Mouse (Mus musculus) adipocyte (in vitro differentiated cells): Measurements from ENCODE around the gene 6330409D20Rik.

ENCODE experiments used
- DNase-seq: peaks from one replicate; pipeline ENCODE4 v3.0.0-alpha.2; 2016; ENCODE audit warnings: low spot score

The 6330409D20Rik gene

GRCm38 (mm10) chr2:32740916-32741272 lies at the start of gene 6330409D20Rik:
TSS of gene 6330409D20Rik (minus strand) at chr2:32741016.
- DNase-seq = no peak

GRCm38 (mm10) chr2:32788581-32788980 lies 47.8 kb upstream of the 6330409D20Rik start:
- DNase-seq = no peak

- DNase-seq = peak; percentile 55
These were observed 46.4 kb upstream of the 6330409D20Rik start for GRCm38 (mm10) chr2:32787176-32787575.

GRCm38 (mm10) chr2:32784048-32784681 lies 43.3 kb upstream of the 6330409D20Rik start, which contains the start of gene Cfap157:
TSS of gene Cfap157 (minus strand) at chr2:32784428.
- DNase-seq = peak; percentile 25

- no peak for DNase-seq
These were observed 40.9 kb upstream of the 6330409D20Rik start for GRCm38 (mm10) chr2:32781710-32782109.

- no peak for DNase-seq
These were observed 38.9 kb upstream of the 6330409D20Rik start for GRCm38 (mm10) chr2:32779714-32780113.

GRCm38 (mm10) chr2:32779131-32779530 lies 38.3 kb upstream of the 6330409D20Rik start:
- DNase-seq = peak; percentile 54

- DNase-seq = no peak
These were observed 37.3 kb upstream of the 6330409D20Rik start for GRCm38 (mm10) chr2:32778081-32778480.

- DNase-seq = peak; percentile 59
These were observed 35.4 kb upstream of the 6330409D20Rik start for GRCm38 (mm10) chr2:32776192-32776591.

GRCm38 (mm10) chr2:32775359-32776074 lies 34.7 kb upstream of the 6330409D20Rik start, which contains the start of the genes Ttc16 and Ptrh1:
TSS of gene Ttc16 (minus strand) at chr2:32775633.
TSS of gene Ptrh1 (plus strand) at chr2:32775786.
- DNase-seq = peak; percentile 99

- DNase-seq = no peak
These were observed 31.9 kb upstream of the 6330409D20Rik start for GRCm38 (mm10) chr2:32772626-32773279.

- DNase-seq = no peak
These were observed 31.1 kb upstream of the 6330409D20Rik start for GRCm38 (mm10) chr2:32771886-32772285.

GRCm38 (mm10) chr2:32769327-32770085 lies 28.7 kb upstream of the 6330409D20Rik start:
- DNase-seq = peak; percentile 45

GRCm38 (mm10) chr2:32768661-32769285 lies 28.0 kb upstream of the 6330409D20Rik start:
- no peak for DNase-seq

- DNase-seq = no peak
These were observed 26.4 kb upstream of the 6330409D20Rik start for GRCm38 (mm10) chr2:32767241-32767640.

GRCm38 (mm10) chr2:32763353-32763752 lies 22.5 kb upstream of the 6330409D20Rik start:
- no peak for DNase-seq

GRCm38 (mm10) chr2:32761859-32762258 lies 21.0 kb upstream of the 6330409D20Rik start:
- peak; percentile 51 for DNase-seq

- DNase-seq = no peak
These were observed 20.5 kb upstream of the 6330409D20Rik start for GRCm38 (mm10) chr2:32761361-32761760.

- no peak for DNase-seq
These were observed 18.2 kb upstream of the 6330409D20Rik start for GRCm38 (mm10) chr2:32759001-32759400.

- no peak for DNase-seq
These were observed 17.7 kb upstream of the 6330409D20Rik start for GRCm38 (mm10) chr2:32758503-32758902.

GRCm38 (mm10) chr2:32757056-32757845 lies 16.4 kb upstream of the 6330409D20Rik start, which contains the start of gene Tor2a:
TSS of gene Tor2a (plus strand) at chr2:32757234.
- peak; percentile 99 for DNase-seq
